In genomic region chr13:94454131-94454530, GRCm38 (mm10) we compare ENCODE assay signal across 22 mouse cellular contexts.
"Had no signal": no experiment of that assay in that cellular context is flagged by ENCODE, and none has a peak within 500 bp of the region (broad histone marks: within the 10 kb centered on the region; RNA-seq: fewer than 3 reads in every experiment).

No protein-coding gene starts in this region.

- H3K36me3 ChIP-seq: hindbrain, embryonic 15.5 days had no signal

- H3K4me3 ChIP-seq: heart, embryonic 10.5 days; heart, embryonic 12.5 days; hindbrain, embryonic 10.5 days; hindbrain, embryonic 13.5 days; hindbrain, embryonic 15.5 days; limb, embryonic 13.5 days; limb, embryonic 15.5 days; liver, embryonic 12.5 days had no signal

- H3K4me1 ChIP-seq: heart, embryonic 10.5 days; heart, embryonic 12.5 days; hindbrain, embryonic 10.5 days; hindbrain, embryonic 13.5 days; hindbrain, embryonic 15.5 days; limb, embryonic 13.5 days; limb, embryonic 15.5 days; liver, embryonic 12.5 days had no signal

- H3K9ac ChIP-seq: heart, embryonic 12.5 days; hindbrain, embryonic 13.5 days; hindbrain, embryonic 15.5 days; limb, embryonic 13.5 days; limb, embryonic 15.5 days; liver, embryonic 12.5 days; liver, embryonic 14.5 days had no signal

- H3K4me2 ChIP-seq: heart, embryonic 12.5 days; hindbrain, embryonic 13.5 days; hindbrain, embryonic 15.5 days; limb, embryonic 13.5 days; limb, embryonic 15.5 days; liver, embryonic 12.5 days had no signal

- DNase-seq: gastrocnemius, postnatal 10 days; gastrocnemius, postnatal 25 days; heart, adult 18-20 months; heart, postnatal 10 days; heart, postnatal 4 days; kidney, adult 18-20 months; kidney, adult 8-10 months; kidney, postnatal 10 days; kidney, postnatal 36 days; layer of hippocampus, adult 9-11 months; layer of hippocampus, postnatal 36 days had no signal

- ATAC-seq: inflammation-experienced regulatory T-cells, adult 6 months; intestine, embryonic 16.5 days; liver, embryonic 12.5 days had no signal

- H3K27ac ChIP-seq: heart, embryonic 10.5 days; hindbrain, embryonic 10.5 days; hindbrain, embryonic 13.5 days; hindbrain, embryonic 15.5 days; limb, embryonic 13.5 days; limb, embryonic 15.5 days; liver, embryonic 12.5 days; liver, embryonic 14.5 days had no signal

- H3K9me3 ChIP-seq: heart, embryonic 10.5 days; heart, embryonic 12.5 days; hindbrain, embryonic 10.5 days; hindbrain, embryonic 13.5 days; hindbrain, embryonic 15.5 days; limb, embryonic 13.5 days; limb, embryonic 15.5 days; liver, embryonic 12.5 days had no signal

- H3K27me3 ChIP-seq: heart, embryonic 12.5 days; hindbrain, embryonic 13.5 days; hindbrain, embryonic 15.5 days; limb, embryonic 13.5 days; limb, embryonic 15.5 days; liver, embryonic 12.5 days had no signal
